Mouse (Mus musculus): ENCODE data around the gene Mtfmt. TPM values are rescaled to one million over a fixed set of nuclear protein-coding genes. Genes with fewer than 3 reads are reported as not detected.

Gene Mtfmt
- polyA plus RNA-seq, 1 experiment from 2014 or later = 7.2 TPM

DNA sequence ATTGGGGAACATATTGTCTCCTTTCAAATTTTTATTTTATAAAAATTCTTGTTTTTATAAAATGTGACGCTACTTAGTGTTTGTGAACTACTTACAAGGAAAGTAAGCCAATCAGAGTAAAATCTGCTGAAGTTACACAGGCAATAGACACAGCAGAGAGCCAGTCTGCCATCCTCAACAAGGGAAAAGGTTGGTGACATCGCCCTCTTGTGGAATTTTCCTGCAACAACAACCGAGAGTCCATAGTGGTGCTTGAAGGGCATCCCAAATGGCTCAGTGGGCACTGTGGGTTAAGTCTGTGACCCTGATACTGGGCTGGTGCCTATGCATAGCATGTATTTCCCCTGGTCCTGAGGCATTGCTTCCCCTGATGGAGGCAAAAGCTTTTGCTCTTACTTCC is 3.3 kb upstream of the Mtfmt start:
- DNase-seq (peak; percentile 81), ATAC-seq (peak; percentile 40)
- Histone ChIP-seq H3K27ac (ENCODE audit: low read depth) (no peak overlapping the region), H3K27me3 (ENCODE audit: insufficient read depth, low read length) (no peaks in the 10 kb centered on the region), H3K4me3 (ENCODE audit: low read depth, low read length) (no peak overlapping the region), H3K9ac (replicated peaks) (no peak overlapping the region), H3K36me3 (replicated peaks; ENCODE audit: insufficient read depth, low read length) (no peaks in the 10 kb centered on the region), H3K4me2 (ENCODE audit: low read depth, low read length) (no peak overlapping the region), H3K4me1 (ENCODE audit: insufficient read depth) (peaks cover 5% of the 10 kb centered on the region), H3K9me3 (ENCODE audit: low read length) (no peaks in the 10 kb centered on the region)
- TF ChIP-seq EP300 (IDR thresholded peaks at IDR 0.05; ENCODE audit: low read depth) (no peak), CTCF (IDR thresholded peaks at IDR 0.05; ENCODE audit: low read depth) (peak; percentile 93)
- WGBS (ENCODE audit: insufficient replicate concordance) = 3% methylated on average over 3 of the region's 3 CpGs

DNA sequence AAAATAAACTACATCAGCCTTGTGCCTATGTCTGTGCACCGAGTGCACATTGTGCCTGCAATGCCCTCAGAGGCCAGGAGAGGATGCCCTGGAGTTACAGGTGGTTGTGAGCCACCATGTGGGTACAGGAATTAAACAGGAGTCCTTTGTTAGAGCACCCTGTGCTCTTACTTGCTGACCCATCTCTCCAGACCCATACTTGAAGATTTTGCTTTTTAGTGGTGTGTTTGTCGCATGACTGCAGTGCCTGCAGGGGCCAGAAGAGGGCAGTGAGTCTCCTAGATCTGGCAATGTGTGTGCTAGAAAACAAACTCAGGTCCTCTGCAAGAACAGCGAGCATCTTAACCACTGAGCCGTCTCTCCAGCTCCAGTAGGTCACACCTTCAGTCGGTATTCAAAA is 1.4 kb upstream of the Mtfmt start:
- H3K27ac ChIP-seq (ENCODE audit: low read depth) = no peak overlapping the region
- H3K9ac ChIP-seq (replicated peaks) = no peak overlapping the region
- H3K36me3 ChIP-seq (replicated peaks; ENCODE audit: insufficient read depth, low read length) = no peaks in the 10 kb centered on the region
- DNase-seq = peak; percentile 74
- peak; percentile 78 for TF ChIP-seq CTCF (IDR thresholded peaks at IDR 0.05; ENCODE audit: low read depth)
- TF ChIP-seq EP300 (IDR thresholded peaks at IDR 0.05; ENCODE audit: low read depth) = no peak
- WGBS (ENCODE audit: insufficient replicate concordance) = 56% methylated on average over 5 of the region's 5 CpGs
- ATAC-seq = no peak
- H3K4me1 ChIP-seq (ENCODE audit: insufficient read depth) = peaks cover 5% of the 10 kb centered on the region
- H3K4me3 ChIP-seq (ENCODE audit: low read depth, low read length) = no peak overlapping the region
- H3K4me2 ChIP-seq (ENCODE audit: low read depth, low read length) = no peak overlapping the region
- H3K27me3 ChIP-seq (ENCODE audit: insufficient read depth, low read length) = no peaks in the 10 kb centered on the region
- no peaks in the 10 kb centered on the region for H3K9me3 ChIP-seq (ENCODE audit: low read length)

DNA sequence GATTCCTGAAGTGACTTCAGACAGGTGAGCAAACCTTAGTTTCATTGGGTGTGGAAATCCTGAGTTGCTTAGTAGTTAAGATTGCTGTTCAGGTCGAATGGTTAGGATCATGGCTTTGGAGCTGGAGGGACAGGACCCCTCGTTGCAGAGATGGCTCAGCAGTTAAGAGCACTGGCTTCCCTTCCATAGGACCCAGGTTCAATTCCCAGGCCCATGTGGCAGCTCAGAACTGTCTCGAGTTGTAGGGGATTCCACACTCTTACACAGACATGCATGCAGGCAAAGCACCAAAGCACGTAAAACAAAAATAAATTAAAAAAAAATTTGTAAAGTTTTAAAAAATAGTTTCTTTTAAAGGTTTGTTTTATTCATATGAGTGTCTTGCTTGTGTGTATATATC is 371 bp upstream of the Mtfmt start:
- Histone ChIP-seq H3K27me3 (ENCODE audit: insufficient read depth, low read length) (no peaks in the 10 kb centered on the region), H3K4me2 (ENCODE audit: low read depth, low read length) (peak overlapping the region; percentile 90; the same call in 1 of the 2 replicates), H3K27ac (ENCODE audit: low read depth) (no peak overlapping the region), H3K9ac (replicated peaks) (no peak overlapping the region), H3K4me3 (ENCODE audit: low read depth, low read length) (no peak overlapping the region; the same call in 1 of the 2 replicates), H3K9me3 (ENCODE audit: low read length) (no peaks in the 10 kb centered on the region), H3K36me3 (replicated peaks; ENCODE audit: insufficient read depth, low read length) (no peaks in the 10 kb centered on the region), H3K4me1 (ENCODE audit: insufficient read depth) (peaks cover 5% of the 10 kb centered on the region)
- ATAC-seq (no peak), DNase-seq (no peak)
- 66% methylated on average over 4 of the region's 4 CpGs for WGBS (ENCODE audit: insufficient replicate concordance)
- TF ChIP-seq EP300 (IDR thresholded peaks at IDR 0.05; ENCODE audit: low read depth) (no peak), CTCF (IDR thresholded peaks at IDR 0.05; ENCODE audit: low read depth) (no peak)

DNA sequence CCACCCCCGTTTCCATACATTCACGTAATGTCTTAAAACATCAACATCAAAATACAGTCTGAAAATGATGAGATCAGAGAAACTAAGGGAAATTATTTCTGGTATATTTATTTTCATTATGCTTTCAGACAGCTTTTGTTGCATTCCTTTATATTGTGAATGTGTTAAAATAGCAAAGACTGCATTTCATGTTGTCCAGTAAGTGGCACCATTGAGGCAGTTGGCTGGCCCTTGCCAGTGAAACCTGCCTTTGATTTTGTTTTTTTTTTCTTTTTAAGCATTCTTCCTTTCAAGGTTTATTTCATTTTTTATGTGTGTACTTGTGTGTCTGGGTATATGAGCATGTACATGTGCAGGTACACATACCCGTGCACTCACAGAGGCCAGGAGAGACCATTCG is 9.1 kb downstream of the Mtfmt start:
- ATAC-seq (no peak), DNase-seq (no peak)
- H3K4me3 ChIP-seq (ENCODE audit: low read depth, low read length) = no peak overlapping the region
- H3K36me3 ChIP-seq (replicated peaks; ENCODE audit: insufficient read depth, low read length) = peaks cover 39% of the 10 kb centered on the region
- H3K4me2 ChIP-seq (ENCODE audit: low read depth, low read length) = no peak overlapping the region
- no peaks in the 10 kb centered on the region for H3K9me3 ChIP-seq (ENCODE audit: low read length)
- no peaks in the 10 kb centered on the region for H3K4me1 ChIP-seq (ENCODE audit: insufficient read depth)
- WGBS (ENCODE audit: insufficient replicate concordance) = 89% methylated on average over 4 of the region's 4 CpGs
- H3K9ac ChIP-seq (replicated peaks) = no peak overlapping the region
- no peak overlapping the region for H3K27ac ChIP-seq (ENCODE audit: low read depth)
- TF ChIP-seq CTCF (IDR thresholded peaks at IDR 0.05; ENCODE audit: low read depth) (0 out of 2 replicates have a peak, but pooled peaks have one; percentile 7), EP300 (IDR thresholded peaks at IDR 0.05; ENCODE audit: low read depth) (no peak)
- no peaks in the 10 kb centered on the region for H3K27me3 ChIP-seq (ENCODE audit: insufficient read depth, low read length)

DNA sequence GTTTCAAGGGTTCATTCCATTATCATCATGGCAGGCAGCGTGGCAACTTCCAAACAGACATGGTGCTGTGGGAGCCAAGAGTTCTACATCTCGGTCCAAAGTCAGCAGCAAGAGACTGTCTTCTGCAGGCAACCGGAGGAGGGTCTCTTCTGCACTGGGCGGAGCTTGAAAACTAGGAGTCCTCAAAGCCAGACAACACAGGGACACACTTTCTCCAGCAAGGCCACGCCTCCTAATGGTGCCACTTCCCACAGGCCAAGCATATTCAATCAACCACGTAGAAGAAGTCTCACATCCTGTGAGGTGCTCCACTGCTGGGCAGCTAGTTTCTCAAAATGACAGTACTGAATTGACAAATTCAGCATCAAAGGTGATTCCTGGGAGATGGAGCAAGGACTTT is 12.4 kb downstream of the Mtfmt start:
- no peak for DNase-seq
- Histone ChIP-seq H3K27me3 (ENCODE audit: insufficient read depth, low read length) (no peaks in the 10 kb centered on the region), H3K9ac (replicated peaks) (no peak overlapping the region), H3K4me2 (ENCODE audit: low read depth, low read length) (no peak overlapping the region), H3K36me3 (replicated peaks; ENCODE audit: insufficient read depth, low read length) (peaks cover 41% of the 10 kb centered on the region), H3K4me3 (ENCODE audit: low read depth, low read length) (no peak overlapping the region), H3K27ac (ENCODE audit: low read depth) (no peak overlapping the region), H3K4me1 (ENCODE audit: insufficient read depth) (no peaks in the 10 kb centered on the region), H3K9me3 (ENCODE audit: low read length) (no peaks in the 10 kb centered on the region)
- TF ChIP-seq CTCF (IDR thresholded peaks at IDR 0.05; ENCODE audit: low read depth) (no peak), EP300 (IDR thresholded peaks at IDR 0.05; ENCODE audit: low read depth) (no peak)
- no peak for ATAC-seq
- WGBS (ENCODE audit: insufficient replicate concordance) = 87% methylated on average over 6 of the region's 6 CpGs

DNA sequence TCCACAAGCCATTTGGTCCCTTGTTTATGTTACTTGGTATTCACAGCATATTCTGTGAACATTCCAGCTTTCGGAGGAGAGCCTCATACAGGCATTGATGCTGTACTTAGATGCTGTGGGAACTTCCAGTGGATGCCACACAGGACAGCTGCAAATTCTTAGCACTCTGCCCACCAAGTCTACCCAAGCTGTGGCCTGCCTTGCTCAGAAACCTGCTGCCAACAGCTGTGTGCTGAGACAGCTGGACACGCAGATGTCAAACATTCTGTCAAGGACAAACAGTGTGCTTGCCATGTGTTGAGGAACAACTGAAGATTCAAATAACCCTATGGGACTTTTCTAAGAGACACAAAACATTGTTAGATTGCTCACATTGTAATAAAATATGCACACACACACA is 23.4 kb downstream of the Mtfmt start:
- Histone ChIP-seq H3K36me3 (replicated peaks; ENCODE audit: insufficient read depth, low read length) (no peaks in the 10 kb centered on the region), H3K27ac (ENCODE audit: low read depth) (no peak overlapping the region), H3K4me2 (ENCODE audit: low read depth, low read length) (no peak overlapping the region), H3K27me3 (ENCODE audit: insufficient read depth, low read length) (no peaks in the 10 kb centered on the region), H3K9ac (replicated peaks) (no peak overlapping the region), H3K4me3 (ENCODE audit: low read depth, low read length) (no peak overlapping the region), H3K4me1 (ENCODE audit: insufficient read depth) (peaks cover 12% of the 10 kb centered on the region), H3K9me3 (ENCODE audit: low read length) (no peaks in the 10 kb centered on the region)
- no peak for TF ChIP-seq CTCF (IDR thresholded peaks at IDR 0.05; ENCODE audit: low read depth)
- no peak for TF ChIP-seq EP300 (IDR thresholded peaks at IDR 0.05; ENCODE audit: low read depth)
- DNase-seq (no peak), ATAC-seq (no peak)
- 85% methylated on average over 2 of the region's 2 CpGs for WGBS (ENCODE audit: insufficient replicate concordance)

DNA sequence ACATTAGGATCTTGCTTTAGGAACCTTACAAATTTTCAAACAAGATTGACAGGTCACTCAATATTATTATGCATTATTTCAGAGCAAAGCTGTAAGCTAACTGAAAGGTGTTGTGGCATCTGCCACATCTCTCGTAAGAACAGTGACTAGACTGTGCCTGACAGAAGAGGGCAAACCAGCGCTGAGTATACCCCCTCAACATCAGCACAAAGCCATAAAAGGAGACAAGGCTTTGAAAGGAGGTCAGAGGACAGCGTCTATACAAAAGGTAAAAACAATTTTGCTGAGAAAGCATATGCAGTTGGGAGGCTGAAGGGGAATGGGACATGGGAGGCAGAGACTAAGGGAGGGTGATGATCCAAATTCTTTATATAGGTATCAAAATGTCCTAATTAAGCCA is 24.6 kb downstream of the Mtfmt start:
- Histone ChIP-seq H3K4me2 (ENCODE audit: low read depth, low read length) (peak overlapping the region; percentile 78), H3K4me3 (ENCODE audit: low read depth, low read length) (no peak overlapping the region), H3K27ac (ENCODE audit: low read depth) (no peak overlapping the region), H3K27me3 (ENCODE audit: insufficient read depth, low read length) (no peaks in the 10 kb centered on the region), H3K4me1 (ENCODE audit: insufficient read depth) (peaks cover 15% of the 10 kb centered on the region), H3K9ac (replicated peaks) (no peak overlapping the region), H3K36me3 (replicated peaks; ENCODE audit: insufficient read depth, low read length) (no peaks in the 10 kb centered on the region), H3K9me3 (ENCODE audit: low read length) (no peaks in the 10 kb centered on the region)
- no peak for TF ChIP-seq CTCF (IDR thresholded peaks at IDR 0.05; ENCODE audit: low read depth)
- no peak for TF ChIP-seq EP300 (IDR thresholded peaks at IDR 0.05; ENCODE audit: low read depth)
- DNase-seq (no peak), ATAC-seq (no peak)
- 64% methylated on average over 3 of the region's 3 CpGs for WGBS (ENCODE audit: insufficient replicate concordance)
